Mouse (Mus musculus) heart, adult 2 months (tissue): ENCODE data around the gene Taar3. TPM values are rescaled to one million over a fixed set of nuclear protein-coding genes. Genes with fewer than 3 reads are reported as not detected.

Experiments
- DNase-seq, 2 experiments: peaks; one replicate each; pipeline ENCODE4 v3.0.0; 2021
- H3K27ac ChIP-seq: fragments of 200-600 bp; 2 replicates; pipeline ENCODE4 v1.8.1; 2022
- H3K27me3 ChIP-seq: fragments of 200-500 bp; 2 replicates; pipeline ENCODE4 v1.6.1; 2012; ENCODE audit warnings: mild to moderate bottlenecking, low read length, inconsistent platforms, mixed read lengths; ENCODE audit not compliant: control insufficient read depth, insufficient read depth
- H3K36me3 ChIP-seq: fragments of 200-500 bp; 2 replicates; pipeline ENCODE4 v1.6.1; 2012; ENCODE audit warnings: low read length, inconsistent platforms; ENCODE audit not compliant: control insufficient read depth, insufficient read depth
- H3K4me1 ChIP-seq: fragments of 200-500 bp; 2 replicates; pipeline ENCODE4 v1.6.1; 2011; ENCODE audit warnings: low read length; ENCODE audit not compliant: control insufficient read depth, insufficient read depth
- H3K4me3 ChIP-seq: fragments of 200-600 bp; 2 replicates; pipeline ENCODE4 v1.8.1; 2022
- H3K79me2 ChIP-seq: fragments of 200-500 bp; replicated peaks from 2 replicates; pipeline ENCODE4 v1.6.1; 2012; ENCODE audit warnings: mild to moderate bottlenecking, inconsistent platforms, low read length, moderate library complexity, mixed read lengths; ENCODE audit not compliant: control insufficient read depth, insufficient read depth
- H3K9ac ChIP-seq: fragments of 200-500 bp; 2 replicates; pipeline ENCODE4 v1.6.1; 2012; ENCODE audit warnings: low read depth, mild to moderate bottlenecking, control low read depth, inconsistent platforms, low read length, mixed read lengths
- CTCF ChIP-seq: fragments of 200-600 bp; IDR thresholded peaks from 2 replicates; pipeline ENCODE4 v1.8.1; 2022; ENCODE audit warnings: antibody characterized with exemption, mild to moderate bottlenecking, moderate library complexity
- EP300 ChIP-seq: fragments of 200-500 bp; IDR thresholded peaks from 2 replicates; pipeline ENCODE4 v1.6.1; 2011; ENCODE audit warnings: low read depth, low read length, control low read depth; ENCODE audit not compliant: insufficient read depth
- POLR2A ChIP-seq: fragments of 200-500 bp; IDR thresholded peaks from 2 replicates; pipeline ENCODE4 v1.6.1; 2011; ENCODE audit warnings: mild to moderate bottlenecking, low read depth, low read length, control low read depth; ENCODE audit not compliant: insufficient read depth
- WGBS: fragments of 180-500 bp; shearing (Covaris S2); methylation state at CpG from one replicate; pipeline ENCODE4 v1.1.7; 2018; 5-methylcytosine and 5-hydroxymethylcytosine counted together
- intact Hi-C: fragments of 180-260 bp; cut with DNase I; formaldehyde crosslinking; loops from one replicate; pipeline ENCODE4 v1.15.1; 2025
- polyA plus RNA-seq: library from polyadenylated mRNA; depleted of rRNA; stranded (reverse); fragments of >200 nt; gene quantifications from 2 replicates; pipeline ENCODE4 v1.2.3, GENCODE M21; 2012
- total RNA-seq, 2 experiments: library from RNA; stranded (reverse); gene quantifications; 2 replicates each; pipeline ENCODE4 v1.2.3; 2021

Gene Taar3
- total and polyA plus RNA-seq, 3 experiments: not detected

- Histone ChIP-seq H3K79me2 (no peaks in the 10 kb centered on the region), H3K9ac (no peak within 1 kb of the TSS), H3K4me3 (no peak within 1 kb of the TSS), H3K27me3 (no peaks in the 10 kb centered on the region), H3K27ac (no peak within 1 kb of the TSS), H3K4me1 (no peaks in the 10 kb centered on the region), H3K36me3 (no peaks in the 10 kb centered on the region)
- no peak for TF ChIP-seq EP300
- no peak for TF ChIP-seq CTCF
- no peak for TF ChIP-seq POLR2A
- intact Hi-C loops: no loop called here
- no peak for DNase-seq
- 88% methylated on average over 13 of the region's 13 CpGs for WGBS
Observed at GRCm38 (mm10) chr10:23960444-23960915, 11.1 kb downstream of the Taar3 start, which contains the start of gene Taar4. TSS of gene Taar4 (plus strand) at chr10:23960494.

GRCm38 (mm10) chr10:23963444-23963843, 14.1 kb downstream of the Taar3 start:
- Histone ChIP-seq H3K27me3 (no peaks in the 10 kb centered on the region), H3K79me2 (no peaks in the 10 kb centered on the region), H3K27ac (no peak overlapping the region), H3K36me3 (no peaks in the 10 kb centered on the region), H3K9ac (no peak overlapping the region), H3K4me1 (no peaks in the 10 kb centered on the region), H3K4me3 (no peak overlapping the region)
- no peak for DNase-seq
- WGBS: 21% methylated on average over 3 of the region's 3 CpGs
- TF ChIP-seq POLR2A (no peak), CTCF (no peak), EP300 (no peak)
- intact Hi-C loops: no loop called here

GRCm38 (mm10) chr10:23964921-23965610, 15.7 kb downstream of the Taar3 start:
- Histone ChIP-seq H3K79me2 (no peaks in the 10 kb centered on the region), H3K27me3 (no peaks in the 10 kb centered on the region), H3K36me3 (no peaks in the 10 kb centered on the region), H3K27ac (no peak overlapping the region), H3K4me3 (no peak overlapping the region), H3K9ac (no peak overlapping the region), H3K4me1 (no peaks in the 10 kb centered on the region)
- 73% methylated on average over 6 of the region's 6 CpGs for WGBS
- no peak for DNase-seq
- TF ChIP-seq CTCF (no peak), POLR2A (no peak), EP300 (no peak)
- intact Hi-C loops: no loop called here

GRCm38 (mm10) chr10:23970656-23971165, 21.4 kb downstream of the Taar3 start, which contains the start of gene Taar5:
TSS of gene Taar5 (plus strand) at chr10:23970706.
- TF ChIP-seq CTCF: no peak
- no peak for TF ChIP-seq POLR2A
- no peak for TF ChIP-seq EP300
- no peak within 1 kb of the TSS for H3K4me3 ChIP-seq
- no peaks in the 10 kb centered on the region for H3K79me2 ChIP-seq
- no peaks in the 10 kb centered on the region for H3K27me3 ChIP-seq
- no peak within 1 kb of the TSS for H3K9ac ChIP-seq
- WGBS: 80% methylated on average over 11 of the region's 11 CpGs
- no peaks in the 10 kb centered on the region for H3K4me1 ChIP-seq
- DNase-seq: no peak
- no peak within 1 kb of the TSS for H3K27ac ChIP-seq
- intact Hi-C loops: loop anchor here (10.0 kb wide), 1 partner anchor 144 kb away; no protein-coding TSS in a partner anchor
- no peaks in the 10 kb centered on the region for H3K36me3 ChIP-seq

- no peak for DNase-seq
- no peaks in the 10 kb centered on the region for H3K27me3 ChIP-seq
- H3K4me3 ChIP-seq: no peak overlapping the region
- intact Hi-C loops: loop anchor here (10.0 kb wide), 1 partner anchor 144 kb away; no protein-coding TSS in a partner anchor
- H3K27ac ChIP-seq: no peak overlapping the region
- H3K36me3 ChIP-seq: no peaks in the 10 kb centered on the region
- no peaks in the 10 kb centered on the region for H3K79me2 ChIP-seq
- TF ChIP-seq POLR2A (no peak), CTCF (no peak), EP300 (no peak)
- WGBS: 80% methylated on average over 5 of the region's 5 CpGs
- H3K9ac ChIP-seq: no peak overlapping the region
- no peaks in the 10 kb centered on the region for H3K4me1 ChIP-seq
Observed at GRCm38 (mm10) chr10:23971256-23971655, 21.9 kb downstream of the Taar3 start.

GRCm38 (mm10) chr10:23977958-23978357, 28.6 kb downstream of the Taar3 start:
- Histone ChIP-seq H3K4me3 (no peak overlapping the region), H3K4me1 (no peaks in the 10 kb centered on the region), H3K9ac (no peak overlapping the region), H3K27me3 (no peaks in the 10 kb centered on the region), H3K27ac (no peak overlapping the region), H3K36me3 (no peaks in the 10 kb centered on the region), H3K79me2 (no peaks in the 10 kb centered on the region)
- intact Hi-C loops: loop anchor here (2.0 to 10.0 kb wide), 3 partner anchors 103 to 154 kb away; no protein-coding TSS in a partner anchor
- WGBS: 69% methylated on average over 4 of the region's 4 CpGs
- TF ChIP-seq POLR2A (no peak), CTCF (no peak)
- no peak for DNase-seq
